Mouse (Mus musculus) left cerebral cortex, postnatal 4 days (tissue): ENCODE measurements around the gene Ccdc159. TPM values are rescaled to one million over a fixed set of nuclear protein-coding genes. Genes with fewer than 3 reads are reported as not detected.

ENCODE experiments used
- DNase-seq: peaks from one replicate; pipeline ENCODE4 v3.0.0-alpha.2; 2022
- intact Hi-C: fragments of 180-260 bp; cut with DNase I; formaldehyde crosslinking; loops from one replicate; pipeline ENCODE4 v1.15.1; 2025
- total RNA-seq, 2 experiments: library from RNA; stranded (reverse); gene quantifications; 2 replicates each; pipeline ENCODE4 v1.2.3; 2021

Gene Ccdc159
- 10 to 100 TPM; 18.5 to 20.8 TPM for total RNA-seq

GRCm38 (mm10) chr9:21927208-21927753 is at the start of gene Ccdc159, which contains the start of gene Tmem205:
Gene Ccdc159 (plus strand): TSS chr9:21927471.
Gene Tmem205 (minus strand): TSS chr9:21927556.
- peak; percentile 93 for DNase-seq
- intact Hi-C loops: no loop called here

GRCm38 (mm10) chr9:21889229-21889628 is 38.0 kb upstream of the Ccdc159 start:
- intact Hi-C loops: no loop called here
- DNase-seq: no peak

- intact Hi-C loops: no loop called here
- peak; percentile 68 for DNase-seq
Observed at GRCm38 (mm10) chr9:21901223-21901820, 25.9 kb upstream of the Ccdc159 start.

GRCm38 (mm10) chr9:21904031-21904430 is 23.2 kb upstream of the Ccdc159 start:
- intact Hi-C loops: no loop called here
- DNase-seq: no peak

- DNase-seq: no peak
- intact Hi-C loops: no loop called here
Observed at GRCm38 (mm10) chr9:21908216-21908615, 19.1 kb upstream of the Ccdc159 start.

GRCm38 (mm10) chr9:21909474-21910223 is 17.6 kb upstream of the Ccdc159 start:
- DNase-seq: no peak
- intact Hi-C loops: no loop called here

- intact Hi-C loops: no loop called here
- no peak for DNase-seq
Observed at GRCm38 (mm10) chr9:21916851-21917492, 10.3 kb upstream of the Ccdc159 start.

GRCm38 (mm10) chr9:21917493-21918034 is 9.7 kb upstream of the Ccdc159 start:
- intact Hi-C loops: no loop called here
- peak; percentile 66 for DNase-seq

GRCm38 (mm10) chr9:21918035-21918592 is 9.2 kb upstream of the Ccdc159 start, which contains the start of gene Rab3d:
Gene Rab3d (minus strand): TSS chr9:21918192.
- intact Hi-C loops: no loop called here
- DNase-seq: peak; percentile 97

- intact Hi-C loops: no loop called here
- no peak for DNase-seq
Observed at GRCm38 (mm10) chr9:21918692-21919384, 8.4 kb upstream of the Ccdc159 start.

- intact Hi-C loops: no loop called here
- DNase-seq: no peak
Observed at GRCm38 (mm10) chr9:21923036-21923435, 4.2 kb upstream of the Ccdc159 start.

GRCm38 (mm10) chr9:21923490-21924098 is 3.7 kb upstream of the Ccdc159 start:
- no peak for DNase-seq
- intact Hi-C loops: no loop called here

- intact Hi-C loops: no loop called here
- no peak for DNase-seq
Observed at GRCm38 (mm10) chr9:21924099-21924493, 3.2 kb upstream of the Ccdc159 start.

- no peak for DNase-seq
- intact Hi-C loops: no loop called here
Observed at GRCm38 (mm10) chr9:21925034-21925433, 2.2 kb upstream of the Ccdc159 start.

- no peak for DNase-seq
- intact Hi-C loops: no loop called here
Observed at GRCm38 (mm10) chr9:21925506-21925905, 1.8 kb upstream of the Ccdc159 start.

GRCm38 (mm10) chr9:21926155-21926554 is 1.1 kb upstream of the Ccdc159 start:
- intact Hi-C loops: no loop called here
- DNase-seq: no peak

- no peak for DNase-seq
- intact Hi-C loops: no loop called here
Observed at GRCm38 (mm10) chr9:21926784-21927183, 487 bp upstream of the Ccdc159 start.

- intact Hi-C loops: no loop called here
- no peak for DNase-seq
Observed at GRCm38 (mm10) chr9:21929208-21929607, 1.9 kb downstream of the Ccdc159 start.

GRCm38 (mm10) chr9:21932006-21932405 is 4.7 kb downstream of the Ccdc159 start:
- intact Hi-C loops: no loop called here
- DNase-seq: no peak
